Mouse (Mus musculus) E14TG2a.4 (cell line): ENCODE data around the gene Gprc5d.

ENCODE experiments used
- H3K27me3 ChIP-seq: 2 replicates; pipeline ENCODE4 v1.6.1; 2014; ENCODE audit warnings: low read length, control low read depth; ENCODE audit not compliant: insufficient read depth
- H3K36me3 ChIP-seq: 2 replicates; pipeline ENCODE4 v1.6.1; 2014; ENCODE audit warnings: low read length, control low read depth; ENCODE audit not compliant: insufficient read depth
- H3K4me1 ChIP-seq: replicated peaks from 2 replicates; pipeline ENCODE4 v1.6.1; 2014; ENCODE audit warnings: low read depth, low read length, control low read depth
- H3K4me3 ChIP-seq: replicated peaks from 2 replicates; pipeline ENCODE4 v1.5.1; 2014; ENCODE audit warnings: mild to moderate bottlenecking, low read length
- H3K9me3 ChIP-seq: 2 replicates; pipeline ENCODE4 v1.6.1; 2014; ENCODE audit warnings: low read length, control low read depth
- CTCF ChIP-seq: conservative IDR thresholded peaks from 2 replicates; pipeline ENCODE4 v1.5.1; 2014; ENCODE audit warnings: low read length
- NANOG ChIP-seq: IDR thresholded peaks from 2 replicates; pipeline ENCODE4 v1.6.1; 2014; ENCODE audit warnings: borderline replicate concordance, low read length, mixed read lengths
- POU5F1 ChIP-seq: IDR thresholded peaks from 2 replicates; pipeline ENCODE4 v1.6.1; 2014; ENCODE audit warnings: low read length, borderline replicate concordance

Gprc5d gene

DNA sequence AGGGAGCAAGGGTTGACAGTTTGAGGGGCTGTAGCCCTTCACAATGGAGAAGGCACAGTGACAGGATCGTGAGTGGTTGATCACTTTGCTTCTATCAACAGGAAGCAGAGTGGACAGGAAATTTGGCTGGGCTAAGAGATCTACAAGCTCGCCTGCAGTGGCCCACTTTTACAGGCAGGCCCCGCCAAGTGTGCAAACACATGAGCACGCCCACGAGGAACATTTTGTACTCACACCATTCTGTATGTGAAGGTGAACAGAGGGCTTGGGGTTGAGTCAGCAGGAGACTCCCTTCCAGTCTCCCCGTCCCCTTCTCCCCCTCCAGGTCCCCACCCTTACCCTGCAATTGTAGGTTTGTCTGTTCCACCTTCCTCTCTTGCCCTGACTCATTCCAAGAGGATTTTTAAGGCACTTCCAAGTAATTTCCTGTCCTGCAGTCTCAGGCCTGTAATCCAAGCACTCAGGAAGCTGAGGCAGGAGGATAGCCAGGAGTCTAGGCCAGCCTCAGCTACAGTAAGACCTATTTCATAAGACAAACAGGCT lies 43.6 kb downstream of the Gprc5d start:
- Histone ChIP-seq H3K4me1 (peaks cover 68% of the 10 kb centered on the region), H3K9me3 (no peaks in the 10 kb centered on the region), H3K4me3 (peak overlapping the region; percentile 21; the same call in 1 of the 2 replicates), H3K27me3 (0 out of 2 replicates have a peak, but pooled peaks cover 5% of the 10 kb centered on the region), H3K36me3 (peaks cover 12% of the 10 kb centered on the region)
- no peak for TF ChIP-seq CTCF
- no peak for TF ChIP-seq NANOG
- no peak for TF ChIP-seq POU5F1

DNA sequence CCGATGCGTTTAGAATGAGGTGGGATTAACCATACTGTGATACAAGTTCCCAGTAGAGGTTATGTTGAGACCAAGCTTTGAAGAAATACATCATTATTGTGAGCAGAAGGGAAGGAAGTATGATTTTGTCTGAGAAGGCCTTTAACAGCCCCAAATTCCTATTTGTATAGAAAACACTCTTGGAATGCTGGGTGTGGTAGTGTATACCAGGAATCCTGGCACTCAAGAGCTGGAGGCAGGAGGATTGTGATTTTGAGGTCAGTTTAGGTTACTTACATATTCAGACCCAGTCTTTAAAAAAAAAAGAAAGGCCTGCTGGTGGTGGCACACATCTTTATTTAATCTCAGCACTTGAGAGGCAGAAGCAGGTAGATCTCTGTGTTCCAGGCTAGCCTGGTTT lies 47.7 kb downstream of the Gprc5d start:
- TF ChIP-seq CTCF: no peak
- no peak for TF ChIP-seq POU5F1
- TF ChIP-seq NANOG: no peak
- Histone ChIP-seq H3K4me3 (no peak overlapping the region), H3K9me3 (no peaks in the 10 kb centered on the region), H3K36me3 (0 out of 2 replicates have a peak, but pooled peaks cover 3% of the 10 kb centered on the region), H3K27me3 (no peaks in the 10 kb centered on the region), H3K4me1 (peaks cover 77% of the 10 kb centered on the region)

DNA sequence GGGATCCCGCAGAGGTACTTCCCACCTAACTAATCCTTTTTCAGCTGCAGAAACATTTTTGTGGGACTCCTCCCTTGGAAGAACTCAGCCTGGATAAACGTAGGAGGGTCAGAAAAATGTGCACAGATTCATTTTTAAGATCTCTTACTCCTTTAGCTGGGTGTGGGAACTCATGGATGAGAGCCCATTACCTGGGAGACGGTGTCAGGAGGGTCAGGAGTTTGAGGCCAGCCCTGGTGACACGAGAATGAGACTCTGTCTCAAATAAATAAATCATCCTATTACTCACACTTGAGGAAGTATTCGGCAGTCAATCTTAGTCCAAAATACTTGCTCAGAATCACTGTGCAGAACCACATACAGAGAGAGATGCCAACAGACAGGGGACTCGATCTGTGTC lies 48.2 kb downstream of the Gprc5d start:
- H3K36me3 ChIP-seq: 0 out of 2 replicates have a peak, but pooled peaks cover 3% of the 10 kb centered on the region
- TF ChIP-seq CTCF (no peak), POU5F1 (no peak), NANOG (no peak)
- H3K4me3 ChIP-seq: no peak overlapping the region
- no peaks in the 10 kb centered on the region for H3K27me3 ChIP-seq
- H3K9me3 ChIP-seq: no peaks in the 10 kb centered on the region
- peaks cover 73% of the 10 kb centered on the region for H3K4me1 ChIP-seq

DNA sequence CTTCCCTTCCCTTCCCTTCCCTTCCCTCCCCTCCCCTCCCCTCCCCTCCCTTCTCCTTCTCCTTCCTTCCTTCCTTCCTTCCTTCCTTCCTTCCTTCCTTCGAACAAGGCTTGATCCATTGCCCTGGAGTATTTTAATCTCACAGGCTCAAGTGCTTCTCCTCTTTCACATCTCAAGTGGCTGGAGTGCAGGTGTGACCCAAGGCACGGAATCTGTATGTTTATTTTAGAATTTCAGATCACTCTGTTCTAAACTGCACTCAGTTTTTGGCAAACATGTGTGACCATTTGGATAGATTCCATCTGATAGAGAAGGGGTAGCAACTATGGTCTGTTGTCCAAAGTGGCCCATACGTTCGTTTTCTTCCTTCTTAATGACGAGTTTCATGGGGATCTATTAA lies 49.9 kb downstream of the Gprc5d start:
- Histone ChIP-seq H3K27me3 (no peaks in the 10 kb centered on the region), H3K36me3 (0 out of 2 replicates have a peak, but pooled peaks cover 3% of the 10 kb centered on the region), H3K9me3 (no peaks in the 10 kb centered on the region), H3K4me1 (peaks cover 73% of the 10 kb centered on the region), H3K4me3 (no peak overlapping the region)
- TF ChIP-seq CTCF: no peak
- TF ChIP-seq NANOG: no peak
- no peak for TF ChIP-seq POU5F1

DNA sequence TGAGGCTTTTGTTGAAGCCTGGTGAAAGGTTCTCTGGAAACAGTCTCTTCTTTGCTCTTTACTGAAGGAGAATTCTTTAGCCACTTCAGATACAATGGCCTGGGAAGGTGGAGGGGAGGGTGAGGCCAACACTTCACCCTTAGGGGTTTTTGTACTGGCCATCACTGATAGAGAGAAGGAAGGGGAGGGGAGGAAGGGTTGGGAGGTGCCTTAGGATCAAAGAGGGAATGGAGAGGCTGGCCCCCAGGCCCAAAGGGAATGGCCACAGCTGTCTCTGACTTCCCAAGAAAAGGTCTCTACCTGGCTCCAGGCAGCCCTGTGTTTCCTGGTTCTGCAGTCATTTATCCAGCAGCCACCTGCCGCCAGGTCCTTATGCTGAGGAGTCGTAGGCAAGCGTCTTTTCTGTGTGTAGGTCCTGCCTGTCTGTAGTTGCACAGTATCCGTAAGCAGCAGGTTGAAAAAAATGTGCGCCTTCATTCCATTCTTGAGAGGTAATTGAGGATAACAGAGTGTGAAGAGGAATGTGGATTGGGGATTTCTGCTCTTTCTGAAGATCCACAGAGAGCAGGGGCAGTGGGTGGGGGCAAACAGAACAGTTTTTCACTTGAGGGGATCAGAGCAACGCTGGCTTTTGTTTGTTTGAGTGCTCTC lies 51.2 kb downstream of the Gprc5d start:
- Histone ChIP-seq H3K4me1 (peaks cover 72% of the 10 kb centered on the region), H3K27me3 (no peaks in the 10 kb centered on the region), H3K9me3 (no peaks in the 10 kb centered on the region), H3K36me3 (0 out of 2 replicates have a peak, but pooled peaks cover 3% of the 10 kb centered on the region), H3K4me3 (peak overlapping the region; percentile 75)
- no peak for TF ChIP-seq CTCF
- no peak for TF ChIP-seq POU5F1
- TF ChIP-seq NANOG: no peak

DNA sequence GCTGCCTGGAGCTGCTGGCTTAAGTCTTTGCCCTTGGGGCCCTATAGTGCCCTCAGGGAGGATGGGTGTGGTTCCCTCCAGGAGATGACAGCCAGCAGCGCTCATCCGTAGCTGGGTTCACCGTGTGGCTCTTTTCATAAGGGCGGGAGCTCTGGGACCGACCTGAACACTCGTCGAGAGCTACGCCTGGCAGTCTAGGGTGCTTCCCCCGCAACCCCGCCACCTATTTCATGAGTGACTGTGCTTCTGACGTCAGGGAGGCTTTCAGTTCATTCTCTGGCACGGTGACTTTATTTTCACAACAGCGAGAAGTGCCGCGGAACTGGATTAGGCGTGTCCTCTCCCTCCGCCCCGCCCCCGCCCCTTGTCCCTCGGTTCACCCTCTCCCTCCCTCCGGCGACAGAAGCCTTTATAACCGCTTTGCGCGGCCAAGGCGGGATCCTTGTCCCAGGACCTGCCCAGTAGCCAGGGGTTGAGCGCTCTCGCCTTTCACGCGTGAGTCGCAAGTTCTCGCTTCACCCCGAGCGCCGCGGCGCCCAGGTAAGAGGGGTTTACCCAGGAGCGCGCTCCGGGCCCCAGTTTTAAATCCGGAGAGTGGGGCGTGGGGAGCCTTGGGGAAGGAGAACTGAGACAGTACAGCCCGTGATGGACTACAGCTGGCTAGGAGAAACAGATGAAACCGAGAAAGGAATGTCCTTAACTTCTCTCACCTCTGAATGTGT lies 52.7 kb downstream of the Gprc5d start, which contains the start of gene Gprc5a:
Gprc5a (plus strand) TSS at position 416 of the 722 bp plus-strand sequence.
- Histone ChIP-seq H3K4me3 (peak within 1 kb of the TSS; percentile 75), H3K9me3 (no peaks in the 10 kb centered on the region), H3K36me3 (no peaks in the 10 kb centered on the region), H3K27me3 (no peaks in the 10 kb centered on the region), H3K4me1 (peaks cover 64% of the 10 kb centered on the region)
- TF ChIP-seq CTCF (no peak), NANOG (no peak), POU5F1 (no peak)

DNA sequence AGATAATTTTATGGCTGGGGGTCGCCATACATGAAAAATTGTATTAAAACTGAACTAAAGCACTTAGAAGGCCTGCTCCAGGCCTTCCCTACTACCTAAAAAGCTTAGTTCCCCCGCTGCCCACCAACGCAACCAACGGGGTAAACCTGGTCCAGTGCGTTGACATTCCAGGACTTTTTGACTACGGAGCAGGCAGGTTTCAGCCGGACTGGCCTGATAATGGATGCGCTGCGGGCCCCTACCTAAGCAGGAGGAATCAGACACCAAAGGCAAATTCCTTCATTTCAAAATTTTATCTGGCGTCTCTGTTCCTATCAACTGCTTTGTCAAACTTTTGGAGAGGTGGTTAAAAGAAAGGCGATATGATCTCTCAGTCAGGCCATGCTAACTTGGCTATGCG lies 53.5 kb downstream of the Gprc5d start:
- Histone ChIP-seq H3K27me3 (no peaks in the 10 kb centered on the region), H3K9me3 (no peaks in the 10 kb centered on the region), H3K36me3 (no peaks in the 10 kb centered on the region), H3K4me1 (peaks cover 56% of the 10 kb centered on the region), H3K4me3 (peak overlapping the region; percentile 75)
- no peak for TF ChIP-seq POU5F1
- no peak for TF ChIP-seq NANOG
- TF ChIP-seq CTCF: no peak

DNA sequence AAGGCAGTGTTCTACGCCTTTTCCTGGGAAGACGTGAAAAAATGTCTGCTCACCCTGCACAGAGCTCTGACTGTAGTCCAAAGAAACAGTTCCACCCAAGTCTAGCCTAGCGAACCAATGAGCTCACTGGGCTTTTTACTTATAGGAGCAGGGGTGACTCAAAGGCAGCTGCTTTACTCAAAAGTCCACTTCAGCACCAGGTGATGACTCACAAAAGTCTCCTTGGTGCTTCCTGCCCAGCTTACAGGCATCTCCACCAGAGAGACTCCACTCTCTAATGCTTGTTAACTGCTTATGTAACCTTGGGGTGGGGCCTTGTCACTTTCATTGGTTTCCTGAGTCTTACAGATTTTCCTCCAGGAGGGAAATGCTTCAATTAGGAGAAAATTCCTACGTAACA lies 57.4 kb downstream of the Gprc5d start:
- TF ChIP-seq NANOG (no peak), POU5F1 (no peak), CTCF (no peak)

More for the DNA sequence above, 57.4 kb downstream of the Gprc5d start:
- no peaks in the 10 kb centered on the region for H3K36me3 ChIP-seq
- H3K27me3 ChIP-seq: 0 out of 2 replicates have a peak, but pooled peaks cover 1% of the 10 kb centered on the region
- H3K4me3 ChIP-seq: no peak overlapping the region
- H3K9me3 ChIP-seq: no peaks in the 10 kb centered on the region
- peaks cover 29% of the 10 kb centered on the region for H3K4me1 ChIP-seq
